Mouse (Mus musculus) gastrocnemius, postnatal 4 days (tissue): Measurements from ENCODE around the gene Nat8f4. TPM values are rescaled to one million over a fixed set of nuclear protein-coding genes. Genes with fewer than 3 reads are reported as not detected.
A peak's percentile ranks its signal among the peaks of the same experiment; 100 is the strongest.
"Not testable (repeated sequence)": the region's sequence is repeated elsewhere in the genome, so short reads cannot be mapped to it uniquely, and the experiment has no call there.

Experiments used
- DNase-seq, 2 experiments: peaks; one replicate each; pipeline ENCODE4 v3.0.0; 2021 to 2022; ENCODE audit warnings: low spot score in 2 of 2, mixed read lengths in 2 of 2
- long read RNA-seq, 2 experiments: library from polyadenylated mRNA; stranded (forward); transcript quantifications; one replicate each; pipeline ENCODE4 v2.0.0; 2021
- total RNA-seq, 2 experiments: library from RNA; stranded (reverse); gene quantifications; 2 replicates each; pipeline ENCODE4 v1.2.3; 2021

The Nat8f4 gene
- 1 to 10 TPM; 1.0 to 1.5 TPM for total RNA-seq
- long read RNA-seq, experiment 1 = 0 reads
- long read RNA-seq, experiment 2 = 0 reads

DNA sequence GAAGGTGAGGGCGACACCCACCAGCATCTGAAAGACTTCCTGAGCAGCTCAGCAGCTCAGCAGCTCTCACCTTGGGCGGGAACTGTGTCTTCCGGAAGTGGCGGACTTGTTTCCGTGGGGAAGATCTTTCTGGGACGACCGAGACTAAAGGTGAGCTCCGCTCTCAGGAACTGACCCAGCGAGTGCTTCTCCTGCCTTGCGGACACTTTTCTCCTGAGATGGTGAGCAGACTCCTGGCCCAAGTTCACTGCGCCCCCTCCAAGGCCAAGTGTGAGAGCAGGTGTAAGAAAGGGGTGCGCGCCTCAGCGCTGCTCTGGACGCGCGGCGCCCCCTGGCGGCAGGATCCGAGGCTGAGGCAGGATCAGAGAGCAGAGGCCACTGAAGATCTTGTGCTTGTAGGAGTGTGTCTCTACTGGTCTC, at the start of gene Nat8f4:
Gene Nat8f4, minus strand, starts transcription at position 243 of the 420 bp plus-strand sequence.
- peak; percentile 54 to 74 for DNase-seq

DNA sequence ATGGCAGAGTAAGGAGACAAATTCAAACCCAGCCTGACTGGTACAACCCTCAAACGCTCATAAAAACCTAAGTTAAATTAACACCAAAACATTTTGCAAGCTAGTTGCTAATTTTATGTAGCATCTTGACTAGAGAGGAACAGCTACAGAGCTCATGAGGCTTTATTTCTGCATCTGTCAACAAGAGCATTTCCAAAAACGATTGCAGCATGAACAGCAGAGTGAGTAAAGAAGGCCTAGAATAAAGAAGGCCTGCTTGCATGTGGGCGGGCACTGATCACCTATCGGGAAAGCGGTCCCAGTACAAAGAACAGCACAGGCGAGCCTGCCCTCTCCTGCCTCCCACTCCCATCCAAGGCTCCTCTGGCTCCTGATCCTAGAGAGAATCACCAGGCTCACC, 43.9 kb upstream of the Nat8f4 start:
- DNase-seq = no peak

DNA sequence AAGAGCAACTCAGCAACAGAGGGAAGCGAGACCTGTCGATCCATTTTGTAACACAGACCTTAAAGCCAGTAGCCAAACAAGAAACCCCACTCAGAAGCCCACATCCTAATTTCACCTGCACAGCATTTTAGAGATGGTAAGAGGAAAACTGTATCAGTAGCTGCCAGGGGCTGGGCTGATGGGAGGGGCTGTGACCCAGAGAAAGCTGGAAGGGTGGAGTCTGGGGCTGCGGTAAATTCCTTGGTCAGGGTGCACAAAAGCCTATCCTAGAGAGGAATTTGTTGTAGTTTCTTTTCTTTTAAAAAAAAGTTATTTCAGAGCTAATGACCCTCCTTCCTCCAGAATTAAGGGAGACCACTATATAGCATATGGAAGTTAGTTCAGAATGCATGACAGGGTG, 37.8 kb upstream of the Nat8f4 start:
- no peak for DNase-seq

DNA sequence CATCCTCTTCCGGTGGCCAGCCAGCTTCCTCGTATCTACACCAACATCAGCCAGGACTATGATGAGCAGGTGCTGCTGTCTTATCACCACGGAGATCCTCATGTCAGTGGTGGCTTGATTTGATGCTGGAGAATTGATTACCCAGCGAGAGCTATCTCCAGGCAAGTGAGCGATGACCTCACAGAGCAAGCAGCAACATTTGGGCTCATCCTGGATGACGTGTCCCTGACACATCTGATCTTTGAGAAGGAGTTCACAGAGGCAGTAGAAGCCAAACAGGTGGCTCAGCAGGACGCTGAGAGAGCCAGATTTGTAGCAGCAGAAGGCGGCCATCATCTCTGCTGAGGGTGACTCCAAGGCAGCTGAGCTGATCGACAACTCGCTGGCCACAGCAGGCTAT, 34.0 kb upstream of the Nat8f4 start:
- no peak for DNase-seq

DNA sequence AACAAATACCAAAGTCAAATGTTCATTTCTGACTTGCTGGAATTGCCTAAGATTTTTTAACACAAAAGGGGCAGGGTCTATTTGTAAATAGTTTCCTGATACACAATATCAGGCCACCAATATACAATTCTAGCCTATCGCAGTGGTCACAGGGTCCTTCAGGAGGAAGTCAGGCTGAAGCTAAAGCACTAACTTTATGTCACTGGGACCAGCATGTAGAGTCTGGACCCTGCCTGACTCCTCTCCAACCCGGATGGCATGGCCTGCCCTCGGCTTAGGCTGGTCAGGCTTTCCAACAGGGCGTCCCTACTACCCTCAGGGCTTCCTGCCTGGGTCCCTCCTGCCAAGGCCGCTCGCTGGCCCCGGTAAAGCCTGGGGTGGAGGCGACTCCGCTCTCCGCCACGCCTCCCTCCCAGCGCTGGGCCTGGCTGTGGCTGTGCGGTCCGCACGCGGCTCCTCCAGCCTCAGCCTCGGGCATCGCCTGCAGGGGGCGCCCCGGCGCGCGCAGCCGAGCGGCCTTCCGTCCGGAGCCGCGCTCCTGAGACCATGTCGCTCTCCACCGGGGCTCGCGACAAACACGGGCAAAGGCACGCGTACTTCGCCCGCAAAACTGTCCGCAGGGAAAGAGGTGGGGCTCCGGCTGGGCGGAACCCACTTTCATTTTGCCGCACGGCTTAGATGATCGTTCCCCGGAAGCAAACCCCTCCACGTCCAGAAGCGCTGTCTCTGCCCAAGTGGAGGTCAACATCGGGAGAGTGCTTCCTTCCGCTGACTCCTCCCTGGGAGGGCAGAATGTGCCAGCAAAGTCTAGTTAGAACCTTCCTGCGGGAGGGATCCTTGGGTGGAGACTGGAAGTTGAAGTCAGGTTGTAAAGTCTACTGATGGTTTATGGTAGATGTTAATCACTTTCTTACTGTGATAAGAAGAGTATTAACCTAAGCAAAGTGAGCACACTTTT, 32.1 kb upstream of the Nat8f4 start:
- peak; percentile 69 to 86 for DNase-seq

DNA sequence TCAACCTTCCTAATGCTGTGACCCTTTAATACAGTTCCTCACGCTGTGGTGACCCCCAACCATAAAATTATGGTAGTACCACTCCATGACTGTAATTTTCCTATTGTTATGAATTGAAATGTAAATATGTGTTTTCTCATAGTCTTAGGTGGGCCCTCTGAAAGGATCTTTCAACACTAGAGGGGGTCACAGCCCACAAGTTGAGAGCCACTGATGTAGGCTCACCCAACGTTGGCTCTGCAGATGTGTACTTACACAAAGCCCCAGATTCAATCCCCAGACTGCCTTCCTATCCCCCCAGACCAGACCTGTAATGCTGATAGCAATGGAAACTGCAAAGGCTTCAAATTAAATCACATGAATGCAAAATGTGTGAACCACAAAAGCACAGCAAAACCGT, 31.0 kb upstream of the Nat8f4 start:
- DNase-seq = no peak

DNA sequence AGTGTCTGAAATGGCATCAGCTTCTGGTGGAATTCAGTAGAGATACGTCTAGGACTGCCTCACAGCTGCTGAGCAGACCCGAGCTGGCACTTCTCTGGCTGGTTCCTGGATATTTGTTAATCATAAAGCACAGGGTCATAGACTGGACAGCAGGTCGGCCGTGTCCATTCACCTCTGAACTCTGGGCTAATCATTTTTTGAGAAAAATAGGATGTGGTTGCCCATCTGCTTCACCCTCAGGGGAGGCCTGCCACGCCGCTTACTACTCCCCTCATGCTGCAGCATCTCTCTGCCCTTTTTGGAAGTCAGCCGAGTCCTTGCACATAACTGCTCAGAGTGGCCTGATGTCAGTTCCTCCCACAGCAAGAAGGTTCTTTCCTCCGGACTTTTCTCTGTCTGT, 29.4 kb upstream of the Nat8f4 start:
- no peak for DNase-seq

DNA sequence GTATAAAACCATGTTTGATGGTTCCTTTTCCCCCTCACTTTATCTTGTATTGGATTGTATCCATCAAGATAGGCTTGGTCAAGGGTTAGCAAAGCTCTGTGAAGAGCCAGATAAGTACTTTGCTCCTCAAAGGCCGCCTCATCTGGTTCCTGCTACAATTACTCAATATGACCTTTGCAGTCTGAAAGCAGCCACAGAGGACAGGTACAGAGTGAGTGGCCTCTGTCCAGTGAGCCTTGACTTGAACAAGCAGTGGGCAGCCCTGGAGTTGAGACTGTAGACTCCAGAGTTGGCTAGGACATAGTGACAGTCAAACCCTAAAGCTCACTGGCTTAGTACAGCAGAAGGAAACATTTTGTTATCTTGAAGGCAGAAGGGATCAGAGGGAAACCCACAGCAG, 24.6 kb upstream of the Nat8f4 start:
- DNase-seq = no peak

DNA sequence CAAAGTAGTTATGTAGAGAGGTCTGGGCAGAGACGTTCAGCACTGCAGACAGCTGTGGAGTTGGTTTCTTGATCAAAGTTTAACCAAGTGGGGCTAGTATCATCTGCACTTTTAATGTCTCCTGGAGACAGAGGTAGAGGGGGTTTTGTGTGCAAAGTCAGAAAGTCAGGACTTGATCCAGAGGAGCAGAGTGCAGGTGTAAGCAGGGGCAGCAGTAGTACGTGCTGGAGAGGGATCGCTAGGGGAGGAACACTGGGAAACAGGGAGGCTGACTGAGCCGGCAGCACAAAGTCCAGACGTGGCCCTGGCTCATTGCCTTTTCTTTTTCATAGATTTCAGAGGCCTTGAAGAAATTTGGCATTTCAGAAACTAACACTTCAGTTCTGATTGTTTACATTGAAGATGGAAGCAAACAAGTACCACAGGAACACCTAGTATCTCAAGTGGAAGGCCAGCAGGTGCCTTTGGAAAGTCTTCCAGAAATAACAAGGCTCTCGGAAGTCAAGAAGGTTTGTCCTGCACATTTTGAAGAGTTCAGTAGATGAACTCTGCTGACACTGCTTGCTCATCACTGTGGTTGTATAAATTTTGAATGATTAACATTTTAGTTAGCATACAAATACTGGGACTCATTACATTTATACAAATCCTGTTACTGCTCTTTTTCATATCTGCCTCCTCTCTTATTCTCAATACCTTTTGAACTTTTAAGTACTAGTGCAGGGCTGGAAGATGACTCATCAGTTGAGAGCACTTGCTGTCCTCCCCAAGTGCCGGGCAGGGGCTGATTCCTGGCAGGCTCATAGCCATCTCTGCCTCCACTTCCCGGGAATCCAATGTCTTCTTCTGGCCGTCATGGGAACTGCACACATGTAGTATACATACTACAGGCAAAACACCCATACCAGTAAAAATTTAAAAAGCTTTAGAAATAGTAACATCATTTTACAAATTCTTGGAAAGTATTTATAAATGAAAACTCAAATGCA, 23.1 kb upstream of the Nat8f4 start:
- DNase-seq = no peak

DNA sequence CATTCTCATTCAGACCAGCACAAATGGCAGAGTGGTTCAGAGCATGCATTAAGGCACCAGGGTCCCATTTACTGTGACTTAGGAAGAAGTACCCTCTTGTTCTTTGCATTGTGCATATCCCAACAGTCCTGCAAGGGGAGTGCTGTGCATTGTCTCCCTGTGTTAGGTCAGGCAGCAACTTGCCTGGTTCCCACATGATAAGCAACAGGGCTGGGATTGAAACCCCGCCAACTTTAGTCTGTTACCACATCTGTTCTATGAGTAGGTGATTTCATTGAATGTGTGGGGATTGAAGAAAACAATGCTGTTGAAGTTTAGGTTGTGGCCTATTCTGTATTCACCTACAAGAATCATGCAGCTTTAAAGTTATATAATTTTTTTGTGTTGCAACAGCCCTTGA, 22.0 kb upstream of the Nat8f4 start:
- no peak for DNase-seq

DNA sequence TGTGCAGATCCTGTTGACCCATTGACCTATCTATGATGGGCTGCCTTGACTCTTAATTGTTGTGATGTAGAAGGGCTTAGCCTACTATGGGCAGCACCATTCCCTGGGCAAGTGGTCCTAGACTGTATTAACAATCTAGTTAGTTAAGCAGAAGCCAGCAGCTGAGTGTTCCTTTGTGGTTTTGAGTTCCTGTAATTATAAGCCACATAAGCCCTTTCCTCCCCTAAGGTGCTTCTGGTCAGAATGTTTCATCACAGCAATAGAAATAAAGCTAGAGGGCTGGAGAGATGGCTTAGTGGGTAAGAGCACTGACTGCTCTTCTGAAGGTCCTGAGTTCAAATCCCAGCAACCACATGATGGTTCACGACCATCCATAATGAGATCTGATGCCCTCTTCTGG, 19.0 kb upstream of the Nat8f4 start:
- no peak for DNase-seq

DNA sequence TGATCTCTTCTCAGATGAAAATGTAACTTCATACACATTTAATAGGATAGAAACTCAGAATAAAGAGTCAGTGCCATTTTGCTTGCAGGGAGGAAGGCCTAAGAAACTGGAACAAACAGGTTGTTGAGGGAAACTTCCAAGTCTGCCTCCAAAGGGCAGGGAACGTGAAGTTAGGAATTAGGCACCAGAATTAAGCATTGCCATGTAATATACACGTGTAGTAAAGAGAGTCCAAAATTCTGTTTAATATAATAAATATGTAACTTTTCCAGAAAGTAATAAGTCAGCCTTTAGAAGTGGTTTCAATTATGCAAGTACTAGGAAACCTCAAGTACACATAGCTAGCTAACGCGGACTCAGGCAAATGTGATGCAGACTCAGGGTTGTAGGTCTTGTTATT, 14.7 kb upstream of the Nat8f4 start:
- DNase-seq = no peak

DNA sequence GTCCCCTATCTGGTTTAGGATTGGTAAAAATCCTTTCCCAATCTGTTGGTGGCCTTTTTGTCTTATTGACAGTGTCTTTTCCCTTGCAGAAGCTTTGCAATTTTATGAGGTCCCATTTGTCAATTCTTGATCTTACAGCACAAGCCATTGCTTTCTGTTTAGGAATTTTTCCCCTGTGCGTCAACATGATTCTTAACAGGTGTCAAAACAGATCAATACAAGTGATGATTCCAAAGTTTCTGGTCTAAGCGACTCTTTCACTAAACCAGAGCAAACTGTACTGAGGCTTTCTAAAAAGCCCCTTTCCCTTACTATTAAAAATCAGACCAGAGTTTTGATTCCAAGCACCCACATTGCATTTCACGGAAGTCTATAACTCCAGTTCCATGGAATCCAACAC, 13.7 kb upstream of the Nat8f4 start:
- DNase-seq = not testable (repeated sequence)

DNA sequence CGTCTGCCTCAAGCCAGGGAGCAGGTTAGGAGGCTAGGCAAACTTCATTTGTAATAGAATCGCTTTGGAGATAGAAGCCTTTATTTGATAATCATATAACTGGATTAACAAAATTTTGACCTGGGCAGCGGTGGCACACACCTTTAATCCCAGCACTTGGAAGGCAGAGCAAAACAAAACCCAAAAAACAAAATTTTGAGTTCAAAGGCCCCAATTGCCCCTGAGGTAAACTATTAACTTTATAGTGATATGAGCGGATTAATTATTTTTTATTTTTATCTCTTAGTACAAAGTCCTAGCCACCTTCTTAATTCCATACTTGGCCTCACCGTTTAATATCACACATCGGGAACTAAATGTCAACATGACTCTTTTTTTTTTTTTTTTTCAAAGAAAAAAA, 11.9 kb upstream of the Nat8f4 start:
- DNase-seq = no peak

DNA sequence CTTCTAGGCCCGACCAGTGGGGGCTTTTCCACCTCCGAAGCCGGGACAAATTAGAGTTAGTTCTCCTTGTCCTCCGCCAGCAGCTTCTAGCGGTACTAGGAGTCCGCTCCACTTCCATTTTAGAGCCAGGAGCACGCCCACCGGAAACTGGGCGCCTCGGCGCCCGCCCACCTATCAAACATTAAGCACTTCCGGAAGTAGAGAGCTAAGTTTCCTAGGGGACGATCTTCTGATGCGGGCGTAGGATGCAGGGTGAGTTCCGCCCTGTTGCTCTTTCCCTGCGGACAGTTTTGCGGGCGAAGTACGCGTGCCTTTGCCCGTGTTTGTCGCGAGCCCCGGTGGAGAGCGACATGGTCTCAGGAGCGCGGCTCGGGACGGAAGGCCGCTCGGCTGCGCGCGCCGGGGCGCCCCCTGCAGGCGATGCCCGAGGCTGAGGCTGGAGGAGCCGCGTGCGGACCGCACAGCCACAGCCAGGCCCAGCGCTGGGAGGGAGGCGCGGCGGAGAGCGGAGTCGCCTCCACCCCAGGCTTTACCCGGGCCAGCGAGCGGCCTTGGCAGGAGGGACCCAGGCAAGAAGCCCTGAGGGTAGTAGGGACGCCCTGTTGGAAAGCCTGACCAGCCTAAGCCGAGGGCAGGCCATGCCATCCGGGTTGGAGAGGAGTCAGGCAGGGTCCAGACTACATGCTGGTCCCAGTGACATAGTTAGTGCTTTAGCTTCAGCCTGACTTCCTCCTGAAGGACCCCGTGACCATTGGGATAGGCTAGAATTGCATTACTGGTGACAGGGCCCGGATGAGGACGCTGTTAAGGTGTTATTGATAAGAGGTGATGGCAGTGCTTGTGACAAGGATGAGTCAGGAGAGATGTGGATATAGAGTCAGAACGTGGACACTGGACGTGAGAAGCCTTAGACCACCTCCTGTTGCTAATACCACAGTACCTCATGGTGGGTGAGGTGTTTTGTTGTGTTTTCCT, 11.1 kb upstream of the Nat8f4 start, which contains the start of gene Nat8f1:
Gene Nat8f1, minus strand, starts transcription at position 149 of the 975 bp plus-strand sequence.
- DNase-seq = peak; percentile 74 to 89

DNA sequence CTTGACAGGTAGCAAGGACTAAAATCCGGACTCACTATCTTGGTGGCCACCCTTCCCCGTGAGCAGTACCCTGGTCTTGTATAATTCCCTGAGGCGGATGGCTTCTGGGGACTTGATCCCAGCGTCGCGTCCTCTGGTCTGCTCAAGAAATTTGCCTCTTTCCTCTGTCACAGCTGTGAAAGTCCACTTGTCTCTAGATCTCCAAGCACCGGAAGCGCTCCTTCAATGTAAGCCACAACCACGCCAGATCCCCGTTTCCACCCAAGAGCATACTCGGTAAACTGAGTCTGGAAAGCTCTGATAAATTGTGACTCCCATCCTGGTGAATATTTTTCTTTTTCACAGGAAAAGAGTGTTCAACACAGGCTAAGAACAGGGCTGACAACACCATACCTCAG, 10.5 kb upstream of the Nat8f4 start:
- no peak for DNase-seq

DNA sequence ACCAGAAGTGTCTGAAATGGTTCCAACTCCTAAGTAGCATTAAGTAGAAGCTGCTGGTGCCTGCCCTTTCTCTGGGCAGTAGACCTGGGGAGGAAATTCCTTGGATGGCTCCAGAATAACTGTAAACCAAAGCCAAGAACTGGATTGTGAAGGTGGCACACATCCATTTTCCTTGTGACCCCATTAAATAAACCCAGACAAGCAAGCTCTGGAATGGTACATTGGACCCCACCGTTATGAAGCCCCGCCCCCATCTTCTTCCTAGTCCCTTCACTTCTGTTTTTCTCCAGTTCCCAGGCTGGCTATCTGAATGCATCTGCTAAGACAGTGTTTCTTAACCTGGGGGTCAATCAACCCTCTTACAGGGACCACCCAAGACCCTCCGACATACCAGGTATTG, 6.9 kb upstream of the Nat8f4 start, which contains the start of gene Tprkb:
Gene Tprkb, plus strand, starts transcription at position 279 of the 400 bp plus-strand sequence.
- DNase-seq = no peak

DNA sequence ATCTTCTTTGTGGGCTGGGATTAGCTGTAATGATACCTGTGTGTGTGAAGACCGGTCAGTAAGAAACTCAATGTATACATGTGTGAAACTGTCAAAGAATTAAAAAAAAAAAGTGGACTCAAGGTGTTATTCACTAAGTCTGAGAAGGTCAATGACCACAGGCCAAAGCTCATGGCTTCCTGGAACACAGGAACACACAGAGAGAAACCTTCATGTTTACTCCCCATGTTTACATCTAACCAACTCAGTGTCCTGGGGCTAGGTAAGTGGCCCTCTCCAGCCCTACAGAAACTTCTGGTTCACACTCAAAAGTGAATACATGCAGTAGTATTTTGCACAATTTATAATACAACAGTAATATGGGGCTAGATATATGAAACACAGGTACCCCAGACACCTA, 5.0 kb upstream of the Nat8f4 start:
- DNase-seq = no peak

DNA sequence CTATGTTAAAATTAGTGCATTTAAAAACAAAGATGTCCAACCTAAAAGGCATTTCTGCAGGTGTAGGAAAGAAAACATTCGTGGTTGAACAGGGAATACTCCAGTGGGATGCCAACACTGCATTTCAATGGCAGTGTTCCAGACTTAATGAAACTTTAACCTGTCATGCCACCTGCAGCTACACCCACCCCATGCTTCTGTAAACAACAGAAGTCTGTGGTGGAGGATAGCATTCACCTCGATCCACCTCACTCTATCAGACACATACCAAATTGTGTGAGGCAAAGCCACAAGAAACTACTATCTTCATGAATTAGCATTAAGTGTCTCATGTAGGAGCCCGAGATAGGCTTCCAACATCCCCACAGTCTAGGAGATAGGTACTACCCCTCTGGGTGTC, 3.7 kb upstream of the Nat8f4 start:
- no peak for DNase-seq

DNA sequence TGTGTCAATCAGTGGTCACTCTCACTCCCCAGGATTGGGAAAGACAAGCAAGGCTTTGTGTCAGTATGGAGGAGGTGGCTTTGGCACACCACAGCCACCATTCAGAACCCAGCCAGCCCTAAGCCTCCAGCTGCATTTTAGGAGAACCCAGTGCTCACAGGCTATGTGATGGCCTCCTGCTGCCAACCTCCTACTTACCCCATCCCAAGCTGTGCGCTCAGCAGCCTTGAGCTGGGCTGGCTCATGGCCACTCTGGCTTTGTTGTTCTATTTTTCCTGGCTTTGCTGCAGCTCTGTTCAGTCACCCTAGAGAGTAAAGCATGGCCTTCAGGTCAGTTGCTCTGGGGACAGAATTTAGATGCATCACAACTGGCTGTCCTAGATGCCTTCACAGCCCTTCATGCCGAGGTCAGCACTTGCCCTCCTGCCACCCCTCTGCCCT, 2.2 kb upstream of the Nat8f4 start:
- DNase-seq = not testable (repeated sequence)
